Mouse (Mus musculus): ENCODE data around the gene Tstd3.
"Not testable (repeated sequence)": the region's sequence is repeated elsewhere in the genome, so short reads cannot be mapped to it uniquely, and the experiment has no call there.

GRCm38 (mm10) chr4:21744142-21744541, 22.9 kb downstream of the Tstd3 start:
- TF ChIP-seq POLR2A (IDR thresholded peaks at IDR 0.05; ENCODE audit: low read depth, low read length); CTCF (conservative IDR thresholded peaks at IDR 0.05; ENCODE audit: insufficient read depth, insufficient read length, low read depth, low read length): not testable (repeated sequence)

Measured in kidney, adult 2 months (tissue).